ENCODE assay signal across 9 mouse cellular contexts in the genomic region with DNA sequence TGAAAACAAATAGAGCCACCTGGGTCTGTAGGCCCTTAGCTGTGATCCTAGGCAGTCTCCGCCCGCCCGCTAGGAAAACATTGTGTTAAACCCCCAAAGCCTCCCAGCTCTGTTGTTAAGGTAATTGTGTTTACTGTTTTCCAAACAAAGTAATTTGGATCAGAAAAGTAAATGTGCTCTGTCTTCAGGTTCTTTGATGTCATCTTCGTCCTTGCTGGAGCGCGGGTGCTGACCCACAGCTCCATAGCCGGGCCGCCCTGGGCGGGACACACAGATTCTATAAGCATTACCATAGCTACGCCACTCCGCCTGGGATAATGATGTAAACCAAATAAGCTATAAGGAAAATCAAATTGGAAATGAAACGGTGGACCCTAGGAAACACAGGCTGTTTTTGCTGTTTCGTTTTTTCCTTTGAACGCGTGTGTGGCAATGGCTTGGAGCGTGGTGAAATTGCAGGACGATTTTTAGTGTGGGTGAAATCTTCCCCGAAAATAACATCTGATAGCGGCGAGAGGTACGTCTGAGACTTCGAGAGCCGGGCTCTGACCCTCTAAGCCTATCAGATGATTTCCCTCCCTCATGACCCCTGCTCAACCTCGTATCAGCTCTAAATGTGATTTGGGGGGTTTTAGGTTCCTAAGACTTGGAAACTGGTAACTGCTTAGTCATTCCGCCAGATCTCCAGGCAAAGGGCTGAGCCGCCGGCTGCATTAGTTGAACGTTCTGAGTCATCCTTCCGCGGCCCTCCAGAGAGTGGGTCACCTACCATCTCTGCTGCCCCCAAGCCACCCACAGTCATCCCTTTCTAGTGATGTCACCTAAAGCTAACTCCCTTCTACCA. TPM values are rescaled to one million over a fixed set of nuclear protein-coding genes. Genes with fewer than 3 reads are reported as not detected.
A peak's percentile ranks its signal among the peaks of the same experiment; 100 is the strongest.
DNase-seq lines count a peak whose midpoint lies in the region; ATAC-seq lines count a peak whose summit lies in the region.
"Had no signal": no experiment of that assay in that cellular context is flagged by ENCODE, and none has a peak within 500 bp of the region (broad histone marks: within the 10 kb centered on the region; RNA-seq: fewer than 3 reads in every experiment).

No protein-coding gene starts in this region.

- no peak overlapping the region for H3K27ac ChIP-seq in liver, embryonic 11.5 days (ENCODE audit: low read depth, low read length)
- H3K27ac ChIP-seq in forebrain, embryonic 13.5 days = no peak overlapping the region
- peak overlapping the region; percentile 25; the same call in 1 of the 2 replicates for H3K27ac ChIP-seq in limb, embryonic 10.5 days
- no peak overlapping the region for H3K27ac ChIP-seq in neural tube, embryonic 15.5 days (replicated peaks)

- H3K36me3 ChIP-seq in liver, embryonic 11.5 days (ENCODE audit: control insufficient read depth, insufficient read depth, low read length) = no peaks in the 10 kb centered on the region
- H3K36me3 ChIP-seq in forebrain, embryonic 13.5 days (ENCODE audit: poor library complexity, severe bottlenecking) = no peaks in the 10 kb centered on the region
- H3K36me3 ChIP-seq in limb, embryonic 10.5 days = no peaks in the 10 kb centered on the region
- H3K36me3 ChIP-seq in neural tube, embryonic 15.5 days = no peaks in the 10 kb centered on the region

- ATAC-seq in liver, embryonic 11.5 days (replicated peaks; ENCODE audit: low FRiP score) = no peak
- ATAC-seq in forebrain, embryonic 13.5 days = peak; percentile 75
- ATAC-seq in neural tube, embryonic 15.5 days (ENCODE audit: low FRiP score) = peak; percentile 55; the same call in 1 of the 2 replicates

- no peaks in the 10 kb centered on the region for H3K9me3 ChIP-seq in liver, embryonic 11.5 days (ENCODE audit: control insufficient read depth, low read length)
- H3K9me3 ChIP-seq in forebrain, embryonic 13.5 days (replicated peaks) = no peaks in the 10 kb centered on the region
- no peaks in the 10 kb centered on the region for H3K9me3 ChIP-seq in limb, embryonic 10.5 days (replicated peaks)
- no peaks in the 10 kb centered on the region for H3K9me3 ChIP-seq in neural tube, embryonic 15.5 days (replicated peaks)

- WGBS in liver, embryonic 11.5 days = 10% methylated on average over 30 of the region's 30 CpGs
- WGBS in forebrain, embryonic 13.5 days = 3% methylated on average over 30 of the region's 30 CpGs
- 4% methylated on average over 30 of the region's 30 CpGs for WGBS in limb, embryonic 10.5 days
- 5% methylated on average over 30 of the region's 30 CpGs for WGBS in neural tube, embryonic 15.5 days

- H3K4me1 ChIP-seq in liver, embryonic 11.5 days (replicated peaks; ENCODE audit: control insufficient read depth, insufficient read depth, low read length) = no peaks in the 10 kb centered on the region
- H3K4me1 ChIP-seq in forebrain, embryonic 13.5 days = peaks cover 8% of the 10 kb centered on the region
- peaks cover 18% of the 10 kb centered on the region for H3K4me1 ChIP-seq in limb, embryonic 10.5 days
- H3K4me1 ChIP-seq in neural tube, embryonic 15.5 days = peaks cover 9% of the 10 kb centered on the region

- peak overlapping the region; percentile 24; the same call in 1 of the 2 replicates for H3K4me3 ChIP-seq in liver, embryonic 11.5 days (ENCODE audit: low read depth, low read length)
- H3K4me3 ChIP-seq in forebrain, embryonic 13.5 days = peak overlapping the region; percentile 31
- H3K4me3 ChIP-seq in limb, embryonic 10.5 days = peak overlapping the region; percentile 49
- H3K4me3 ChIP-seq in neural tube, embryonic 15.5 days (replicated peaks) = peak overlapping the region; percentile 38
- H3K4me3 ChIP-seq: erythroblast, embryonic 14.5 days had no signal

- H3K4me2 ChIP-seq in liver, embryonic 11.5 days = peak overlapping the region; percentile 57
- peak overlapping the region; percentile 70 for H3K4me2 ChIP-seq in forebrain, embryonic 13.5 days
- H3K4me2 ChIP-seq in neural tube, embryonic 15.5 days = peak overlapping the region; percentile 66

- peak; percentile 39 for DNase-seq in liver, embryonic 11.5 days (ENCODE audit: low spot score)
- no peak for DNase-seq in liver
- peak; percentile 74 for DNase-seq in adrenal gland, adult 2 months
- peak; percentile 63 for DNase-seq in limb, embryonic 10.5 days (ENCODE audit: low spot score)
- DNase-seq in ovary, postnatal 10 days (ENCODE audit: low spot score) = no peak
- no peak for DNase-seq in cerebellum, adult 11 months

- H3K27me3 ChIP-seq in liver, embryonic 11.5 days (replicated peaks; ENCODE audit: control insufficient read depth, insufficient read depth, low read length) = peaks cover 23% of the 10 kb centered on the region
- peaks cover 8% of the 10 kb centered on the region; the same call in 1 of the 2 replicates for H3K27me3 ChIP-seq in forebrain, embryonic 13.5 days
- peaks cover 6% of the 10 kb centered on the region; the same call in 1 of the 2 replicates for H3K27me3 ChIP-seq in limb, embryonic 10.5 days (ENCODE audit: low read depth, poor library complexity, severe bottlenecking)
- H3K27me3 ChIP-seq in neural tube, embryonic 15.5 days (replicated peaks) = peaks cover 17% of the 10 kb centered on the region

- H3K9ac ChIP-seq in liver, embryonic 11.5 days (ENCODE audit: low read depth, low read length) = 0 out of 2 replicates have a peak overlapping the region, but pooled peaks have one; percentile 25
- H3K9ac ChIP-seq in forebrain, embryonic 13.5 days = peak overlapping the region; percentile 61
- 0 out of 2 replicates have a peak overlapping the region, but pooled peaks have one; percentile 17 for H3K9ac ChIP-seq in neural tube, embryonic 15.5 days (replicated peaks)

RNA-seq across cellular contexts. Expression of gene Lef1, which starts 25.3 kb away (rescaled TPM):
- polyA plus RNA-seq in liver, embryonic 11.5 days (2014; fragmentation: Nextera tagmentation; extraction: Ambion mirVana) = 4.0 and 5.0 TPM in 2 replicates
- total RNA-seq in adrenal gland, adult 2 months (2021) = 10 to 100 TPM in 1 of 2 experiments, 1 to 10 TPM in 1; 10.0 to 11.7 TPM
- polyA plus RNA-seq in adrenal gland, adult 2 months (2012; rRNA removed) = 9.6 and 10.9 TPM in 2 replicates
- 24.8 and 27.6 TPM in 2 replicates for polyA plus RNA-seq in forebrain, embryonic 13.5 days (2015; fragmentation: Nextera tagmentation; extraction: Ambion mirVana)
- 60.1 and 76.1 TPM in 2 replicates for polyA plus RNA-seq in limb, embryonic 10.5 days (2016; fragmentation: Nextera tagmentation; extraction: Ambion mirVana)
- polyA plus RNA-seq in neural tube, embryonic 15.5 days (2015; fragmentation: Nextera tagmentation; extraction: Ambion mirVana) = 6.3 and 28.7 TPM in 2 replicates
- polyA plus RNA-seq: erythroblast, embryonic 14.5 days had no signal

Comparison
In these comparisons a context has a peak if more than half of its experiments do, and no peak if none do; other contexts are left out.
1. DNase-seq: peak in liver, embryonic 11.5 days (single experiment), adrenal gland, adult 2 months (single experiment) and limb, embryonic 10.5 days (single experiment); none in liver (single experiment), ovary, postnatal 10 days (single experiment) and cerebellum, adult 11 months (single experiment).
2. Peak in every context shown above with its lines, with median percentiles within 50 percentile points of each other: H3K4me2 ChIP-seq, H3K4me3 ChIP-seq and H3K9ac ChIP-seq.